Mouse (Mus musculus) heart, adult 2 months (tissue): ENCODE results near the gene Ncbp3.

ENCODE experiments used
- CTCF ChIP-seq: fragments of 200-600 bp; IDR thresholded peaks from 2 replicates; pipeline ENCODE4 v1.8.1; 2022; ENCODE audit warnings: antibody characterized with exemption, mild to moderate bottlenecking, moderate library complexity
- EP300 ChIP-seq: fragments of 200-500 bp; IDR thresholded peaks from 2 replicates; pipeline ENCODE4 v1.6.1; 2011; ENCODE audit warnings: low read depth, low read length, control low read depth; ENCODE audit not compliant: insufficient read depth
- POLR2A ChIP-seq: fragments of 200-500 bp; IDR thresholded peaks from 2 replicates; pipeline ENCODE4 v1.6.1; 2011; ENCODE audit warnings: mild to moderate bottlenecking, low read depth, low read length, control low read depth; ENCODE audit not compliant: insufficient read depth

GRCm38 (mm10) chr11:73080306-73080705 is 32.7 kb downstream of the Ncbp3 start:
- TF ChIP-seq CTCF (no peak), EP300 (no peak), POLR2A (no peak)
